Mouse (Mus musculus) left cerebral cortex, adult 8-10 months (tissue): ENCODE measurements around the gene Dpf1. TPM values are rescaled to one million over a fixed set of nuclear protein-coding genes. Genes with fewer than 3 reads are reported as not detected.
A peak's percentile ranks its signal among the peaks of the same experiment; 100 is the strongest.

ENCODE experiments used
- DNase-seq, 2 experiments: peaks; one replicate each; pipeline ENCODE4 v3.0.0; 2022; ENCODE audit warnings: low spot score in 2 of 2
- total RNA-seq, 4 experiments: library from RNA; stranded (reverse); gene quantifications; 2 replicates each; pipeline ENCODE4 v1.2.4; 2022

Gene Dpf1
- 100 to 1,000 TPM in 2 of 4 experiments, 10 to 100 TPM in 2; 87.4 to 112 (median 99.7) TPM for total RNA-seq

DNA sequence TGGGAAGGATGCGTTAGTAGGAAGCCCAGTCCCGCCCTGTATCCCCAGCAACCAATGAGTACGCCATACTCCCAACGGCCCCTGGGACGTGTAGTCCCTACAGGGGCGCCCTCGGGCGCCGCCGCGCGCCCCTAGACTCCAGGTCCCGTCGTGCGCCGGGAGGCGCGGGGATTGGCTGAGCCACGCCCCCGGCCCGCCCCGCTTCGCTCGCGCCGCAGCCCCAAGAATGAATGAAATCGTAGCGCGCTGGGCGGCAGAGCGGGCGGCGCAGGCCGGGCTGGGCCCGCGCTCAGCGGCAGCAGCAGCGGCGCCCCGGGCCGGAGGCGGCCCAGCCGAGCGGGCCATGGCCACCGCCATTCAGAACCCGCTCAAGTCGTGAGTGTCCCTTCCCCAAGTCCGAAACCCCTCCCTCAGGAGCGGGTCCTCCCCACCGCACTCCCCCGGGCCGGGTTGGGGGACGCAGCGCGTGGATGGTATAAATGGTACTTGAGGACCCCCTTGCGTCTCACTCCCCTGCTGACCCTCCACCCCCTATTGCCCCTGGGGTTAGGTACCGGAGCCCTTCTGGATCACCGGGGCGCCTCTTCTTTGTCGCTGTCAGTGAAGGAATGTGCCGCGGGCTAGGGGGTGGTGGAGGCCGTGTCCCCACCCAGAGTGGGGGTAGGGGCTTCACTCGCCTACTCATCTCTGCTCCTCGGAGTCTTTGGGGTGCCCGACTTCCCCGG lies at the start of gene Dpf1:
Gene Dpf1, plus strand, starts transcription at position 214 of the 725 bp plus-strand sequence.
- peak; percentile 67 to 94 for DNase-seq

DNA sequence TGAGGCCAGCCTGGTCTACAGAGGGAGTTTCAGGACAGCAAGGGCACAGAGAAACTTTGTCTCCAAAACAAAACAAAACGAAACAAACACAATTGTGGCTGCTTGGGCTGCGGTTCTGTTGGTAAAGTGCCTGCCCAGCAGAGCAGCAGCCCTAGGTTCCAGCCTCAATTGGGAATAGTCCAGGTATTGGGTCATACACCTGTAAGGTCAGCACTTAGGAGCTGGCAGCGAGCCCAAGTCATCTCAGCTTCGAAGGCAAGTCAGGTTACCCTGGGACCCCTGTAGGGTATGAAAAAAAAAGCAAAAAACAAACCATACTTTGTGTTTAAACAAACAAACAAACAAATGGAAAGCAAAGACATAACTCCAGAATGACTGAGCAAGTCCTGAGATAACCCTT lies 47.9 kb upstream of the Dpf1 start:
- no peak for DNase-seq

GRCm38 (mm10) chr7:29257368-29257767 lies 46.4 kb upstream of the Dpf1 start:
- no peak for DNase-seq

DNA sequence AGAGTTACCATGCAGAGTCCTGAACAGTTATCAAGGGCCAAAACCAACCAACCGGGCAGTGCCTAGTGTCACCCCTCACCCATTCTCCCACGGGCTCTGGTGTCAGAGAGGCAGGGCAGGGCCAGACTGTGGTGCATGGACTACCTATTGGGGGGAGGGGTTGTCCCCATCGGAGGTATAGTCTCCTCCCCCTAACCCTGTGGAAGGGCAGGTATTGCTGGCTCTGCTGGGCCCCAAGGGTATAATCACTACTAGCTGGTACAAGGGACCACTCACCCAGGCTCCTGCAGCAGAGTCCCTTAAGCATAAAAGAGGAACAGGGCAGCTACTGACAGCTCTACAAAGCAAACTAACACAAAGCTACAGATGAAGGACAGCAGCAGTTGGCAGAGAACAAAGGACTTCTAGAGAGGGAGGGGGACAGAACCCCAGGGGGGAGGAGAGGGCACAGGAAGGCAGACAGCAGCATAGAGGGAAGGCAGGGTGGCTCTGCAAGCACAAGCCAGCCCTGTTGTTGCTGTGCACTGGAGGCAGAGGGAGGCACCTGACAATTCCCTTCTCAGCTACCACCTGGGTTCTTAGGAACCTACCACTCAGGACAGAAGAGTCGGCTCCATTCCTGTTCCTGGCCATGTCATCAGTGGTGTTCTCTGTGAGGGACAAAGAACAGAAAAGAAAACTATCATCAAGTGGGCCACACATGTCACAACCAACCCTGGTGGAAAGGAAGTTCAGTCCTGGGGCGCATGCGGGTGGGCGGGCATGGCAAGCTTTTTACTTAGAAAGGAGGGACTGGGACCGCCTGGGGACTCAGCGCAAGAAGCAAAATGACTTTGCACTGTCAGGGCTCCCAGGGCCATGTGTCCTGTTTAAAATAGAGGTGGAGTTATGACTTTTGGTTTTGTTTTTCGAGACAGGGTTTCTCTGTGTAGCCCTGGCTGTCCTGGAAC lies 43.7 kb upstream of the Dpf1 start:
- no peak for DNase-seq

DNA sequence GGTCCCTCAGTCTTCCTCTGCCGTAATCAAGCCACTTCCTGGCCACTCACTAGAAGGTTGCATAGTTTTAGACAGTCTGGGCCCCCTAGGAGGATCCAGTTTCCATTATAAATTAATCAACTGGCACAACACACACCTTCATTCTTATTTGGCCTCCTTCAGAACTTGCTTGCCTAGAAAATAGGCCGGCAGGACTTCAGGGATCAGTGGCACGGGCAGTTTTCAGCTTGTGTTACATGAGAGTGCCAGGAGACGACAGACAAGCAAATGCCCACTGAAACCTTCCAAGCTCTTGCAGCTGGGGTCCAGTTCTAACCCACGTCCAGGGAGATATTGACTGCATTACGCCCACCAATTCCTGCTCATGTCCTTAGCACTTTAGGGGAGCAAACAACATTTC lies 41.6 kb upstream of the Dpf1 start:
- no peak for DNase-seq

- DNase-seq: no peak
These were observed 39.9 kb upstream of the Dpf1 start for GRCm38 (mm10) chr7:29263831-29264230.

DNA sequence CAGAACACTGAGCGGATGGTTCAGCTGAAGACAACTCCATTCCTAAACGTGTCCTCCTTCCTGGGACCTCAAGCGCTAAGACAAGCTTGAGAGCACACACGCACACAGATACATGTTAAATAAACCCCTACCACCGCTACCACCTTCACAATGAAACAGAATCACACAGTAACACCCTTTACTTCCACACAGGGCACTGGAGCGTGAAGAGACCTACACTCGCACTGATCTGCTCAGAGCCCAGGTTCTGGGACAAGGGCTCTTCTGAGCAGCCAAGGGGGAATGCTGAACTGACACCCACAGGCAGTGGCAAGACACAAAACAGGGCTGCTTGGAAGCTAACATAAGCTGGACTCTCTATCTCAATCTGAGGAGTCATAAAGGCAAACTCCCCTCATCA lies 38.1 kb upstream of the Dpf1 start:
- no peak for DNase-seq

GRCm38 (mm10) chr7:29266931-29267330 lies 36.8 kb upstream of the Dpf1 start:
- DNase-seq: no peak

- no peak for DNase-seq
These were observed 33.3 kb upstream of the Dpf1 start for GRCm38 (mm10) chr7:29270445-29270844.

- peak in 1 of 2 experiments; percentile 61 for DNase-seq
These were observed 31.9 kb upstream of the Dpf1 start for GRCm38 (mm10) chr7:29271687-29272465.

DNA sequence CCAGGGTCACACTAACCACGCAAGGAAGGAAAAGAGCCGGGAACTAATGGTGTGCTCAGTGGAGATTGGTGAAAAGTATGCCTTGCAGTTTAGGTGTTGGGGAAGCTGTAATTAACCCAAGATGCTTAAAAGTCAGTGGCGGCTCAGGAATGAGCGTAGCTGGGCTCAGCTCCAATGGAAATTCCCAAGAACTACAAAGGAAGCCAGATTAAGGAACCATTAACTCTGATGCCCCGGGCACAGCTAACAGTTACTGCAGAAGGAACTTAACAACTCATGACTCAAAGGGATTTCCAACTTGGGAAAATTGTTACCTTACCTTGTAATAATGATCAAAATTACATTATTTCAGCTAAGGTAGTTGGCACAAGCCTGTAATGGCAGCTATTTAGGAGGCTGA lies 27.0 kb upstream of the Dpf1 start:
- DNase-seq: no peak

DNA sequence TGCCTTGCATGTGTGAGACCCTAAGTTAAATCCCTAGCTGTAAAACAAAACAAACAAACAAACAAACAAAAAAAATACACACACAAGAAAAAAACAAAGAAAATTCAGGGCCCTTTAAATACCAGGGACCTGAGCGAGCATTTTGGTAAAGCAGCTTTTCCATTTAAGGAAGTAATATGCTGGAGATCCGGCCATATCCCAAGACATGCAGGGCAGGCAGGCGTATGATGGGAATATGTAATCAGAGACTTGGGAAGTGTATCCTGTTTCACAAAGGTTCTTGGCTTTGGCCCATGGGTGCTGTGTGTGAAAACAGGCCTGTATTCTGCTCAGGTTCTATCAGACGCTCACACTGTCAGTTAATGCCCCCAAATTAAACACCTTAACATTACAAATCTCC lies 26.2 kb upstream of the Dpf1 start:
- DNase-seq: no peak

GRCm38 (mm10) chr7:29279261-29279660 lies 24.5 kb upstream of the Dpf1 start:
- DNase-seq: no peak

DNA sequence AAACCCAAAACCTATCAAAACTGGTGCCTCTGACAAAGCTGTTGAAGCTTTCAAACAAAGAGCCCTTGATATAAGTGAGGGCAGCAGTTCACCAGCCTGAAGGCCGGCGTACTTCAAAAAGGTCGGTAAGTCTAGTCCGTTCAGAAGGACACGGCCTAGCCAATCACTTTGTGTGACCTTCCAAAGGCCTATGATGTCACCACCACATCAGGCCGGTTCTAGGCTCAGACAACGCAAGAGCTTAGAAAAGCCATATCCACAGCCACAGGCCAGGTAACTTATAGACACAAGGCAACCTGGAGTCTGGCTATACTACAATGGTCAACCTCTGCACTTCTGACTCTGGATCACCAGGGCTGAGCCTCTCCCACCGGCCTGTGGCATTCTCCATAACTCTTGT lies 23.8 kb upstream of the Dpf1 start:
- no peak for DNase-seq

GRCm38 (mm10) chr7:29280801-29281200 lies 22.9 kb upstream of the Dpf1 start:
- DNase-seq: no peak

DNA sequence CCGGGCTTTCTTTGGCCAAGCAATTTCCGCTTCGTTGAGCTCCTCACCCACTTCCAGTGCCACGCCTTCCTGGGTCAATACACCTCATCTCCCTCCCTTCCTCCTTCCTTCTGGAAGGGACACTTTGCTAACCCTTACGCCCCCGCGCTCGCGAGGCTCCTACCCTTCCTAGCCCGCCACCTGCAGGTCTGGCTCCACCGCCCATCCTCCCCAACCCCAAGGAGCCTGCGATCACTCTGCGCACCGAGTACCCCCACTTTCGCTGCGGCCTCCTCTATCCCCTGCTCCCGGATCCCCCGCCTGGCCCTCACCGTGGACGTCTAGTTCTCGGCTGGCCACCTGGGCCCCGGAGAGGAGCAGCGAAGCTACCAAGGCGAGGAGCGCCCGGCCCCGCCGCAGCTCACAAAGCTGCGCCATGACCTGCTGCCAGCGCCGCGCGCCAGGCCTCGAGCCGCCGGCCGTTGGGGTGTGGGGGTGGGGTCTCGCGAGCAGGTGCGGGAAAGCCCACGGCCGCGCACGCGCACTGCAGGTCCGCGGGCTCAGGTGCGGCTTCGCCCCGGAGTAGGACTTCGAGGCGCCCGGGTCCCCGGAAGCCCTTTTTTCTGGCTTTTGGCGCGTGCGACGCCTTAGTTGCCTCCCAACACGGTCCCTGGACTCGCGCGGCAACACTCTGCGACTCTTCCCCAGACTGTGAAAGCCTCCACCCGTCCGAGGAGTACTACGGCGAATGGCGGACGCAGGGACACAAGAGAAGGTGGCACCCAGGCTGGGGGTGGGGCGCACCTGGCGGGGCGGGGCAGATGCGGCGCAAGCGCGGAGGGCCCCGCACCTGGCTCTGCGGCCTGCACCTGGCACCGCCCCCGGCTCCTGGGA lies 22.3 kb upstream of the Dpf1 start, which contains the start of gene Spint2:
Gene Spint2, minus strand, starts transcription at position 712 of the 873 bp plus-strand sequence.
- DNase-seq: peak in 1 of 2 experiments; percentile 40

DNA sequence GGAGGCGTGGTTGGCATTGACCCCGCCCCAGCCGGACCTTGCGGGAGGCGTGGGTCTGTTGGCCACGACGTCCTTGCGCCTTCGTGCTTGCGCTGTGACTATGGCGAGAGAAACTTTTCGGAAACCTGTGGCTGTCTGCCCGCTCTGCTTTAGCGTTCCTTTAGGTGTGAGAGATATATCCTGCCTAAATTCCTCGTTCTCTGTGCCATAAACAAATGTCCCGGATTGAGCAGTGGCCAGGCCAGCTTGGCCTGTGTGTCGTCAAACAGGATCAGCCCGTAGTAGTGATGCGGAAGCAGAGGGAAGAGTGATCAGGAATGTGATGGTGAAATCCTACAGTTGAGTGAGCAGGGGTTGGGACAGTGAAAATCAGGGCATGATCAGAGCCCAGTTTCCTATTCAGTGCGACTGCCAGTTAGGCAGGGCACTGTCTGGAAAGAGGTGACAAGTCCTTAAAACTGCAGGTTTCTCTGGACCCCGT lies 21.6 kb upstream of the Dpf1 start:
- DNase-seq: no peak

- no peak for DNase-seq
These were observed 19.9 kb upstream of the Dpf1 start for GRCm38 (mm10) chr7:29283876-29284275.

DNA sequence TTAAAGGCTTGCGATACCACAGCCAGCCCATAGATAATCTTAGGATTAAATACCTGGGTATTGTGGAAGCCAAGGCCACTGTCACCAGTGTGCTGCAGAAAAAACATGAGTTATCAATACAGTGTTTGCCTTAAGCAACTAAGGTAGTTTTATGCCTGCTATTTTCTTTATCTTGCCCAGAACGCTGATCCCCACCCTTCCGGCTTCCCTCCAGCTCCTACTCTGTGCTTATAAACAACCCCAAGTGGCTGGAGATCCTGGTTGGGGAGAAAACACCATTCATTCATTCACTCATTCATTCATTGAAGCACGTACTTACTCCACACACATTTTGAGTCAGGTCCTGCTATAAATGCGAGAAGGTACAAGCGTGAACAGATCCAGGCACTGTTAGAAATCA lies 19.2 kb upstream of the Dpf1 start:
- DNase-seq: no peak

DNA sequence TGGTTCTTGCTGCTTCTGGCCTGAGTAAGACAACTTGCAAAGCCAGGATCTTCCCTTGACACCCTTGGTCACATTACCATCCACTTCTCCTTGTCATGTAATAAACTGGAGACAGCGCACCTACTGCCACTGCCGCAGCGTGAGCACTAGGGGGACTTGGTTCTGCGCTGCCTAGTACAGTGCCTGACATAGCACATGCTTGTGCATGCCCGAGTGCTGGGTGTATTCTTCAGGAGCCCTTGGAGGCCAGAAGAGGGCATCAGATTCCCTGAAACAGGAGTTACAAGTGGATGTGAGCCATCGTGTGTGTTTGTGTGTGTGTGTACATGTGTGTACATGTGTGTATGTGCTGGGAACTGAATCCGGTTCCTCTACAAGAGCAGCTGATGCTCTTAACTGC lies 16.3 kb upstream of the Dpf1 start:
- no peak for DNase-seq
